Mouse (Mus musculus) limb, embryonic 10.5 days (tissue): Measurements from ENCODE around the gene Tuba8. TPM values are rescaled to one million over a fixed set of nuclear protein-coding genes. Genes with fewer than 3 reads are reported as not detected.

Experiments
- DNase-seq: peaks from one replicate; pipeline ENCODE4 v3.0.0-alpha.2; 2017; ENCODE audit warnings: low spot score
- H3K27ac ChIP-seq: fragments of 300-500 bp; sonication (generic); 2 replicates; pipeline ENCODE4 v1.5.1; 2016; ENCODE audit warnings: mild to moderate bottlenecking
- H3K27me3 ChIP-seq: fragments of 300-500 bp; sonication (generic); 2 replicates; pipeline ENCODE4 v1.6.1; 2016; ENCODE audit warnings: low read depth, mild to moderate bottlenecking; ENCODE audit not compliant: poor library complexity, severe bottlenecking
- H3K36me3 ChIP-seq: fragments of 300-500 bp; sonication (generic); 2 replicates; pipeline ENCODE4 v1.6.1; 2016; ENCODE audit warnings: mild to moderate bottlenecking, moderate library complexity
- H3K4me1 ChIP-seq: fragments of 300-500 bp; sonication (generic); 2 replicates; pipeline ENCODE4 v1.6.1; 2016
- H3K4me3 ChIP-seq: fragments of 300-500 bp; sonication (generic); 2 replicates; pipeline ENCODE4 v1.5.1; 2016; ENCODE audit warnings: mild to moderate bottlenecking, moderate library complexity
- H3K9me3 ChIP-seq: fragments of 300-500 bp; sonication (generic); replicated peaks from 2 replicates; pipeline ENCODE4 v1.6.1; 2016; ENCODE audit warnings: mild to moderate bottlenecking
- WGBS: fragments of 180-500 bp; shearing (Covaris S2); methylation state at CpG from one replicate; pipeline ENCODE4 v1.1.7; 2016; 5-methylcytosine and 5-hydroxymethylcytosine counted together
- polyA plus RNA-seq: library from polyadenylated mRNA; unstranded; fragments of >200 nt; fragmentation: Nextera tagmentation; extraction: Ambion mirVana; gene quantifications from 2 replicates; pipeline ENCODE4 v1.2.1, GENCODE M21; 2016

Tuba8 gene
- polyA plus RNA-seq, 1 experiment from 2014 or later: 0.40 TPM

GRCm38 (mm10) chr6:121251256-121251655 is 40.8 kb downstream of the Tuba8 start:
- 78% methylated on average over 5 of the region's 5 CpGs for WGBS
- no peak overlapping the region for H3K27ac ChIP-seq
- H3K9me3 ChIP-seq: no peaks in the 10 kb centered on the region
- no peak overlapping the region for H3K4me3 ChIP-seq
- H3K27me3 ChIP-seq: peaks cover 11% of the 10 kb centered on the region; the same call in 1 of the 2 replicates
- no peaks in the 10 kb centered on the region for H3K36me3 ChIP-seq
- no peaks in the 10 kb centered on the region for H3K4me1 ChIP-seq
- no peak for DNase-seq

- Histone ChIP-seq H3K27me3 (no peaks in the 10 kb centered on the region), H3K4me3 (no peak overlapping the region), H3K36me3 (no peaks in the 10 kb centered on the region), H3K27ac (no peak overlapping the region), H3K9me3 (0 out of 2 replicates have a peak, but pooled peaks cover 2% of the 10 kb centered on the region), H3K4me1 (no peaks in the 10 kb centered on the region)
- peak; percentile 74 for DNase-seq
- 34% methylated on average over 9 of the region's 9 CpGs for WGBS
These were observed 50.1 kb downstream of the Tuba8 start for GRCm38 (mm10) chr6:121260548-121260947.

GRCm38 (mm10) chr6:121261233-121261632 is 50.7 kb downstream of the Tuba8 start:
- no peaks in the 10 kb centered on the region for H3K4me1 ChIP-seq
- WGBS: 83% methylated on average over 8 of the region's 8 CpGs
- H3K9me3 ChIP-seq: 0 out of 2 replicates have a peak, but pooled peaks cover 2% of the 10 kb centered on the region
- H3K27ac ChIP-seq: no peak overlapping the region
- no peak overlapping the region for H3K4me3 ChIP-seq
- DNase-seq: no peak
- H3K36me3 ChIP-seq: no peaks in the 10 kb centered on the region
- H3K27me3 ChIP-seq: no peaks in the 10 kb centered on the region

GRCm38 (mm10) chr6:121262004-121262403 is 51.5 kb downstream of the Tuba8 start:
- Histone ChIP-seq H3K27ac (no peak overlapping the region), H3K27me3 (no peaks in the 10 kb centered on the region), H3K4me3 (no peak overlapping the region), H3K9me3 (0 out of 2 replicates have a peak, but pooled peaks cover 2% of the 10 kb centered on the region), H3K36me3 (no peaks in the 10 kb centered on the region), H3K4me1 (no peaks in the 10 kb centered on the region)
- 92% methylated on average over 10 of the region's 10 CpGs for WGBS
- no peak for DNase-seq

GRCm38 (mm10) chr6:121262496-121262895 is 52.0 kb downstream of the Tuba8 start:
- no peaks in the 10 kb centered on the region for H3K36me3 ChIP-seq
- 92% methylated on average over 11 of the region's 11 CpGs for WGBS
- H3K4me1 ChIP-seq: no peaks in the 10 kb centered on the region
- no peaks in the 10 kb centered on the region for H3K27me3 ChIP-seq
- no peak overlapping the region for H3K27ac ChIP-seq
- H3K9me3 ChIP-seq: 0 out of 2 replicates have a peak, but pooled peaks cover under 1% of the 10 kb centered on the region
- no peak for DNase-seq
- no peak overlapping the region for H3K4me3 ChIP-seq

GRCm38 (mm10) chr6:121270156-121270555 is 59.7 kb downstream of the Tuba8 start:
- Histone ChIP-seq H3K27ac (no peak overlapping the region), H3K9me3 (no peaks in the 10 kb centered on the region), H3K27me3 (no peaks in the 10 kb centered on the region), H3K4me1 (no peaks in the 10 kb centered on the region; the same call in 1 of the 2 replicates), H3K36me3 (no peaks in the 10 kb centered on the region), H3K4me3 (no peak overlapping the region)
- no peak for DNase-seq
- 88% methylated on average over 6 of the region's 6 CpGs for WGBS

- WGBS: 14% methylated on average over 4 of the region's 4 CpGs
- Histone ChIP-seq H3K27me3 (no peaks in the 10 kb centered on the region), H3K4me3 (peak overlapping the region; percentile 54; the same call in 1 of the 2 replicates), H3K4me1 (no peaks in the 10 kb centered on the region; the same call in 1 of the 2 replicates), H3K36me3 (no peaks in the 10 kb centered on the region), H3K9me3 (no peaks in the 10 kb centered on the region), H3K27ac (no peak overlapping the region)
- no peak for DNase-seq
These were observed 61.2 kb downstream of the Tuba8 start for GRCm38 (mm10) chr6:121271707-121272074.

- Histone ChIP-seq H3K4me3 (peak overlapping the region; percentile 54), H3K27ac (peak overlapping the region; percentile 77), H3K27me3 (no peaks in the 10 kb centered on the region), H3K9me3 (no peaks in the 10 kb centered on the region), H3K4me1 (no peaks in the 10 kb centered on the region; the same call in 1 of the 2 replicates), H3K36me3 (no peaks in the 10 kb centered on the region)
- WGBS: 18% methylated on average over 17 of the region's 17 CpGs
- DNase-seq: peak; percentile 85
These were observed 61.7 kb downstream of the Tuba8 start for GRCm38 (mm10) chr6:121272075-121272800.

- 87% methylated on average over 3 of the region's 3 CpGs for WGBS
- no peaks in the 10 kb centered on the region for H3K27me3 ChIP-seq
- no peaks in the 10 kb centered on the region for H3K36me3 ChIP-seq
- H3K4me3 ChIP-seq: no peak overlapping the region
- H3K4me1 ChIP-seq: no peaks in the 10 kb centered on the region; the same call in 1 of the 2 replicates
- no peak overlapping the region for H3K27ac ChIP-seq
- DNase-seq: no peak
- H3K9me3 ChIP-seq: no peaks in the 10 kb centered on the region
These were observed 63.9 kb downstream of the Tuba8 start for GRCm38 (mm10) chr6:121274356-121274755.

Other genes starting within 250 kb of the Tuba8 start
- gene Mical3, start 79.7 kb upstream of the Tuba8 start, polyA plus RNA-seq: 8.2 and 9.8 TPM in 2 replicates
- 8.9 and 10.3 TPM in 2 replicates for gene Pex26, start 27.0 kb upstream of the Tuba8 start, polyA plus RNA-seq
- gene Usp18, start 35.2 kb downstream of the Tuba8 start, polyA plus RNA-seq: 0.21 and 0.99 TPM in 2 replicates
- gene Slc6a13, start 89.5 kb downstream of the Tuba8 start, polyA plus RNA-seq: 1.1 and 1.7 TPM in 2 replicates
- 0.55 and 1.0 TPM in 2 replicates for gene Slc6a12, start 132.4 kb downstream of the Tuba8 start, polyA plus RNA-seq